Mouse (Mus musculus) left cerebral cortex, adult 11 months (tissue): Measurements from ENCODE around the gene Hcls1.
A peak's percentile ranks its signal among the peaks of the same experiment; 100 is the strongest.

Experiments used
- DNase-seq: peaks from one replicate; pipeline ENCODE4 v3.0.0; 2022; ENCODE audit warnings: low spot score

Hcls1 gene

DNA sequence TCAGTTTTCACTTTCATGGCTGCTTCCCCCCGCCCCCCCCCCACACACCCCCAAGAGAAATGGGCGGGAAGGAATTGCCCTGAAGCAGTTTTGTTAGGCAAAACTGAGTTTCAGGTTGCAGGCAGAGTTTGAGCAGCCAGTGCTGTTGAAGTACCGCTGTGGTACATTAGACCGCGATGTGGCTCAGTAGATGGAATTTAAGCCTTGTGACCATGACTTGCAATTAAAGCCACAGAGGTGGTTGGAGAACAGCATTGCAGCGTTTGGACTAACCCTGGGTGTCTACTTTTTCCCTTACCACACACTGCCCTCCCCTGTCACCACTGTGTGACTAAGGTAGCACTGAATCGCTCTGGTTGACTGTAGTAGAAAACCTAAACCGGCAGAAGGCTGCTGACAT is 54.7 kb downstream of the Hcls1 start:
- DNase-seq: no peak

DNA sequence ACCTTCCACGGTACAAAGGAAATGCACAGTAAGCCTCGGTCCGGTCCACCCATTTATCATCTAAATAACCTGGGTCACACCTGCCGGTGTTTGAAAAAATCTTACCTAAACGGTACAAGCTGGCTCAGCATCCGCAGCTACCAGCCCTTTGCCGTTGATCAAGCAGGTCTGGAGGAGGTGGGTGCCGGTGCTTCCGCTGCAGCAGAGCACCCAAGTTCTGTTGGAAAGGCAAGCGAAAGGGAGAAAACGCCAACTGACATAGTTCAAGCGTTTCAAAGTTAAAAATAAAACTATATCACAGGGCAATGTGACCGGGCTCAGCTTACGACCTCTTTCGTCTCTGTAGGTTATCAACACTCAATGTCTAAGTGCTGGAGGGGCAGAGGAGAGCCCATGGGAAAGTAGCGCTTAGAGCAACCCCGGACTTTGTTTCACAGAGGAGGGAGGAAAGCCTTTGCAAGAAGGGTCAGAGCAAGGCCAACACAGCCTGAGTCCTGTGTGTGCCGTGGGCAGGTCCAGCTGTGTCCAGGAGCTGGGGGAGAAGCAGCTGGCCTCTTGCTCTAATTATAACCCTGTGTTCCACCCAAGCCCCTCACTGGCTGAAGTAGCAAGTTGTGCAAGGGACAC is 55.3 kb downstream of the Hcls1 start, which contains the start of gene Fbxo40:
Fbxo40 (minus strand) TSS at position 469 of the 627 bp plus-strand sequence.
- no peak for DNase-seq

DNA sequence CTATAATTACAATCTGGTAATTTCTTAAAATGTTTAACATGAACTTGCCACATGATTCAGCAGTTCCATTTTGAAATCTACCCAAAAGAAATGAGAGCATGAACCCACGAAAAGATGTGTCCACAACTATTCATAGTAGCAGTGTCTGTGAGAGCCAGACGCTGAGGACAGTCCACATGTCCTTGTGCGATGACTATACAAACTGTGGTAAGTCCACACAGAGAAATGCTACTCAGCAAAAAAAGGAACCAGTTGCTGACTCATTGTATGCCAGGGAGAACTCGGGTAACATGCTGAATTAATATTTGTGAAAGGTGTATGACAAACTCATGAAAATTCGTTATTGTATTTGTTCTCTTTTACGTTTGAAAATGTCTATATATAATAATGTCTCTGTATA is 62.9 kb downstream of the Hcls1 start:
- no peak for DNase-seq

- no peak for DNase-seq
Measured at GRCm38 (mm10) chr16:36999366-36999972, 64.7 kb downstream of the Hcls1 start.

DNA sequence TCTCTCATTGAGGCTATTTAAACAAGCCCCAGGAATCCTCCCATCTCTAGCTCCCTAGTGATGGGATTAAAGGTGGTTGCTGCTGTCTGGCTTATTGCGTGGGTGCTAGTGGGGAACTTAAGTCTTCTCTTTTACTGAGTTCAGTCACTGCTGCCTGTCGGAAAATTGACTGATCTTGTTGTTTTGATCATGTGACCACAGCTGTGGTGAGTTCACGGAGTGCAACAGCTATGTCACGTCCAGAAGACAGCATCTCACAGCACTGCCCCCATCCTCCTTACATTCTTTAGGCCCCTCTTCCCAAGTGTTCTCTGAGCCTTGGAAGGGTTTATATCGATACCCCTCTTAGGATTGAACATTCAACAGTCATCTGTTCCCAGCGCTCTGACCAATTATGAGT is 74.5 kb downstream of the Hcls1 start:
- no peak for DNase-seq

DNA sequence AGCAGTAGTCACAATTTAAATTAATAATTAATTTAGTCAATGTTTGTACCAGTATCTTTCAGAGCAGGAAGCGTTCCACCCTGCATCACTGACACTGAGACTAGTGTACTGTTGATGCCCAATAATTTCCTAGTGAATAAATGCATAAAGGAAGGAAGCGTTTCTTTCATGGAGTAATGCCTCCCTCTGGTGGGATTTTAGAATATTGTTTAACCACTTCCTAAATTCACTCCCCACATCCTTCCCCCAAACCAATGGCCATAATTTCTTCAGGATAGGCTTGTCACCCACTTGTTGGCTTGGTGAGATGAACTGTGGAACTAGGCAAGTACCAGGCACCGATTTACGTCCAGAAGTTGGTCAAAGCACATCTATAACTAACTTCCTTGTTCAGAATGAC is 75.6 kb downstream of the Hcls1 start:
- DNase-seq: peak; percentile 37

GRCm38 (mm10) chr16:37011061-37011921 is 76.5 kb downstream of the Hcls1 start, which contains the start of gene Polq:
Gene Polq (plus strand): TSS chr16:37011786.
- peak; percentile 83 for DNase-seq

GRCm38 (mm10) chr16:37011922-37012289 is 77.1 kb downstream of the Hcls1 start:
- no peak for DNase-seq

- no peak for DNase-seq
Measured at GRCm38 (mm10) chr16:37012336-37012735, 77.6 kb downstream of the Hcls1 start.
